Mouse (Mus musculus): ENCODE measurements around the gene Ctsd.

The Ctsd gene

DNA sequence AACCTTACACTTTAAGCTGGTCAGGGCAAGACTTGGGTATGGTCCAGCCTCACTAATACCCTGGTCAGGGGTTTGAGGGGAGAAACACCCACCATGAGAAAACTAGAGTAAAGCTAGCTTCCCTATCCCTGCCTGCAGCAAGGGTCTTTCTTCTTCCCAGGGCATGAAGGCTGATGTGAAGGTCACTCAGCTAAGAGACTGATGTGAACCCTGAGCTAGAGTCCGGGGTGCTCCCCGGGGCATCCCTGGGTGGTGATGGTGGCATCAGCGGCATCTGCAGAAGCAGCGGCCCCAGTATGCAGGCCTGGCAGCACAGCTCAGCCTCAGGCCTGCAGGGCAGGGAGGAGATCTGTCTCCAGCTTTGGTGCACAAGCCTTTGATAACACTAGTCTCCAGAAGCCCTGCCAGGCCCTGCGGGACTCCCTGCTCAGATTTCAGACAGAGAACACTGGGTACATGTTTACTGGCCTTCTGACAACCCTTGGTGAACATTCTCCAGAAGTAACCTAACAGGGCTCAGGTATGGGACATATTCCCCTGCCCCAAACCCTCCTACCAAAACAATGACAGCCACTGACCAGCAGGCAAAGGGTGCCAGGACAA lies 13.3 kb downstream of the Ctsd start:
- CTCF ChIA-PET: interaction anchor here (0.6 kb wide), 1 partner anchor 43 kb away, joined by 3 read pairs; no protein-coding TSS in a partner anchor

DNA sequence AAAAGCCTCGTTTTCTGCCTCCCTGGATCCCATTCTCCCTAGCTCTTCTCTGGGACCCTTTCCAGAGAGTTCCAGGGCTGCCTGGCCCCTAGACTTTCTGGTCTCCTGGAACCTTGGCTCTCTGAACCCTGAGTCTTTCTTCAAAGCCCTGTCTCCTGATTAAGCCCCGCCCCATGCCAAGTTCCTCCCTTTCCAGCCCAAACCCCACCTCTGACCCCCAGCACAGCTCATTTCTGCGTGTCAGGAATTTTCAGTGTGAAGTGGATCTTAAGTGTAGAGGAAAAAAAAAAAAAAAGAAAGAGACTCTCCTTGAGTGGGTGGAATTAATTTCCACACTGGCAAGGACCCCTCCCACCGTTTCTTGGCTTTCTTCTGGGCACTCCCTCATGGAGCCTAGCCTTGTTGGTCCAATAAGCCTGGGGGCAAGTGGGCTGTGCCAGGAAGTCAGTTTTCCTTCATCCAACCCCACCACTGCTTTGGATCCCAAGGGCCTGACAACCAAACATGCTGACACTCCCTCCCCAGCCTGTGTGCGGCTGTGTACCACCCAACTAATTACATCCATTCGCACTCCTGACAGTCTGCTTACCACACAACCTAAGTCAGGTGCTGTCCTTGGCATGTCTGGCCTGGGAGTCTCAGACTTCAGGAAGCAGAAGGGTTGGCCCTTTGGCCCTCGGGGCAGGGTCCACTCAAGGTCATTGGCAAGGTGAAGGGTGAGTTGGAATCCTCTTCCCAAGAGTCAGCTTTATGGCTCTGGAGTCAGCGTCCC lies 14.0 kb downstream of the Ctsd start, which contains the start of gene Ifitm10:
Gene Ifitm10 (minus strand): TSS at position 113 of the 772 bp plus-strand sequence.
- CTCF ChIA-PET: interaction anchor here (0.6 kb wide), 1 partner anchor 43 kb away, joined by 3 read pairs; no protein-coding TSS in a partner anchor

DNA sequence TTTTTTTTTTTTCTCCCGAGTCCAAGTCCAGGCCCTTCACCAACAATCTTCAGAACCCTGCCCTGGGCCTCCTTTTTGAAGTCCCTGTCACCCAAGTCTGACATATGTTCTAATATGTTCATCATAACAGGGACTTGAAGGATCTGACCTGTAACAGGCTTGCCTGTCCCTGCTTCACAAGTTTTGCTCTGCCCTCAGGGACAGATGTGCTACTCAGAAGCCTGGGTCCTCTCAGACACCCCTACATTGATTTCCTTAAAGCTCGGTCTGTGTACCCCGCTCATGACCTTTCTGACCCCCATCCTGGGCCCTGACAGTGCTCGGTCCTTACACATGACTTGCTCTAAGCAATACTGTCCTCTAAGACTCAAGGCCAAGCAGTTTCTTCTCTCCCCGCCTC lies 14.8 kb downstream of the Ctsd start:
- CTCF ChIA-PET: no interaction called here

DNA sequence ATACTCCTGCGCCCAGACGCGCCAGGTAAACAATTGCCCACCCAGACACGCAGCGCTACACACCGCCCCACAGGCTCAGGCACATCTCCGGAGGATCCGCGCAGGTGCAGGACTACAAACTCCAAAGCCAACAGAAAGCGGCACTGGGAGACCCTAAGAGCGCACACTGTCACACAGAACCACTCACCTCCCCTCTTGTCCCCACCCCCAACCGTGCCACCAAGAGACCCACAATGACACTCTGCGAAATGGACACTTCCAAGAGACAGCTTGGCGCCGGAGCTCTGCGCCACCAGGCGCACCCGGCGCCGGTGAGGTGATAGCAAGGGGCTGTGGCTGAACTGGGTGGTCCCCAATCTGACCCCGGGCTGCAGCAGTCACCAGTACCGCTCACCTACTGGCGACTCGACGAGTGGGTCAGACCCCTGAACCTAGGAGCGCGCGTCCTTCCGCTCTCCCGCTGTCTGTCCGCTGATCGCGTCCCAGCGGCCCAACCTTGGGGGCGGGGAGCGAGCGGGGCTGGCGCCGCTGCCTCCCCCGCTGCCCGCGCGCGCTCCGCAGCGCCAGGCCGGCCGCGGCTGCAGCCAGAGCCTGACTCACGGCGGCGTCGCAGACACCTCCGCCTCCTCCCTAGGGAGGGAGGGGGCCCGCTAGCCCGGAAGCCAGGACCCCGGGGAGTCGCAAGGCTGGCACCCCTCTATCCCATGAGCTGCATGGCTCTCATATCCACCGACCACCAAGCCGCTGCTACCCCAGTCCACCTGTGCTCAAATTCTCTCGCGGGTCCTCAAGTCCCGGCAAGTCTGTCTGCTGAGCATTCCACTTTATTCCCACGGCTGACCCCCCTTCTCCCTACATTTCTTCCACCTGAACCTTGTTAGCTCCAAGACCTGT lies 15.8 kb downstream of the Ctsd start:
- CTCF ChIA-PET: no interaction called here

DNA sequence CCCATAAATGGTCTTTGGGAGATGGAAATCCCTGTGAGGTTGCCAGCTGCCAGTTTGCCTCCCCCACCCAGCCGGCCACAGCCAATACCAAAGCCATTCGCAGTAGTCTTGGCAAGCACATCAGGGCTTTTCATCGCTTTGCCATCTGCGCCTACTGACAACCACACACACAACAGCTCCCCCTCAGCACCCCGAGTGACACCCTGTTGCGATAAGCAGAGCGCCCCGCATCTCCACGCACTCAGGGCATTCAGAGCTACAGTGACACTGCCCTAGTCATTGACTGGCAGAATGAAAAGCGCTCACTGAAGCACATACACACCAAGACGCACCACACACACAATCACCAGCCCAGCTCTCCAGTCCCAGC lies 16.5 kb downstream of the Ctsd start:
- CTCF ChIA-PET: no interaction called here

DNA sequence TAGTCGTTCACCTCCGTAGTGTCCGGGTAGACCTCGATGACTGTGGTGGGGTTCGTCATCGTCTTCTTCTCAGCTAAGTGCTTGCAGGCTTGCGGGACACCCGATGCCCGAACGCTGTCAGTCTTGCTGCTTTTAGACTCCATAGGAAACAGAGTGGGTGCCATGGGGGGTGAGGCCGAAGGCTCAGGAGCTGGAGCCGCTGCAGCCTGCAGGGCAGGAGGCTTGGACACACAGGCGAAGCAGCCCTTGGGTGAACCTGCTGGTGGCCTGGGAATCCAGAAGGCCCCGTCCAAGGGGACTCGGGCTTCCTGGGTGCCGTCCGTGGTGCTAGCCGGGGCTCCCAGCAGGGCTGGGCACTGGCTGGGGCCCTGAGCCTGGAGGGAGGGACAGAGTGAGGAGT lies 16.9 kb downstream of the Ctsd start:
- CTCF ChIA-PET: no interaction called here

DNA sequence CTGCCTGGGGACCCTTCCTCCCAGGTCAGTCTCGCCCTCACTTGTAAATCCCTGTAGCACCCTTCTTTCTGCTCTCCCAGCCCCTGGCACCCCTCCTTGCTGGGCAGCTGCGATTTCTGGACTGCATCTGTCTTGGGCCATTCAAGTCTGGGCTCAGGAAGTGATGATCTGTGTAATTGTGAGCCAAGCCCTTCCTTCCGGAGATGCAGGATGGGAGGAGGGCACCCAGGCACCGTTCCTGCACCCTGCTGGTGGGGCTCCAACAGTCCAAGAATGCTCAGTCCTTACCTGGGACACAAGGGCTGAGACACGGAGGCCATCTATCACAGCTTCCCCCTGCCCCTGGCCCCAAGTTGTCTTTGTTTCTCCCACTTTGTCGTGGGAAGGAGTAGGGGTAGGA lies 18.0 kb downstream of the Ctsd start:
- CTCF ChIA-PET: no interaction called here

DNA sequence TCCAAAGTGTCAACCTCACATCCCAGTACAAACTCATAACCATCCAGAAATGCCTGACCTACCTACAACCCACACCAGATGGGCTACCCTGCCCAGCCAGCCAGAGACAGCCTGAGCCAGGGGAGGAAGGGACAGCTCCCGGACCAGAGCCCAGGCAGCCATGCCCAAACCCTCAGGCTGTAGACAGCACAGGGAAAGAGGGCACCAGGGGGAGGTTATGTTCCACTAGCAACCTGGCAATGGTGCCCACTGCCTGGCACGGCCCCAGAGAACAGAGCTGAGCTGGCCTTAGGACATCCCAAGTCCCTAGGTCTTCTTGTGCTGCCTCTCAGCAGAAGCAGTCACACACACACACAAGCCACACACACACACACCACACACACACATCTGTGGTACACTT lies 19.0 kb downstream of the Ctsd start:
- CTCF ChIA-PET: no interaction called here

DNA sequence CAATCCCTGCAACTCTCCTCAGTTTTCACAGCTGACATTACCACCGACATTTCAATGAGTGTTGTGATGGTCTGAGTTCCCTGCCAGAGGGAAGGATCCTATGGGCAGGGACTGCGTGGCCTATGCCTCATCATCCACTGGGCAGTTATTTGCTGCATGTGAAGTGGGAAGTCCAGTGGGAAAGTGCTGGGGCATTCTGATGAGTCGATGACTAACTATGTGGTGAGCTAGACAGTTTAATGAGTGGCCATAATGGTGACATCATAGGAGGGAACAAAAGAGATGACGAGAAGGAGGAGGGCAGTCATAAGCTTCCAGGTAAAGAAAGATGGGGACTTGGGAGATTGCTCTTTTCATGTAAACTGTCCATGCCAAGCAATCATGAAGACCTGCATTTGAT lies 24.7 kb downstream of the Ctsd start:
- CTCF ChIA-PET: no interaction called here

DNA sequence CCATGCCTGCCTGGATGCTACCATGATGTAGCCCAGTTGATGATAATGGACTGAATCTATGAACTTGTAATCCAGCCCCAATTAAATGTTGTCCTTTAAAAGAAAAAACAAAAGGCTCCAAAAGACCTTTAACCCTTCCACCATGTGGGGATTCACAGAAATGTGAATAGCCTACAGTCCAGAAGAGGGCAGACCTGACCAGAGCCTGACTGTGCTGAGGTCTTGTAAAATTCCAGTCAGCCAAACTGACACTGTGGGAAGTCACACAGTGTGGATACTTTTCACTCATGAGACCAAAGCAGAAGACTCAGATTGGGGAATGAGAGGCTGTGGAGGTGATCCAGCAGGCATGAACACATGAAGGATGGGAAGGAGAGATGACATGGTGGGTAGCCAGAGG lies 27.1 kb downstream of the Ctsd start:
- CTCF ChIA-PET: no interaction called here

DNA sequence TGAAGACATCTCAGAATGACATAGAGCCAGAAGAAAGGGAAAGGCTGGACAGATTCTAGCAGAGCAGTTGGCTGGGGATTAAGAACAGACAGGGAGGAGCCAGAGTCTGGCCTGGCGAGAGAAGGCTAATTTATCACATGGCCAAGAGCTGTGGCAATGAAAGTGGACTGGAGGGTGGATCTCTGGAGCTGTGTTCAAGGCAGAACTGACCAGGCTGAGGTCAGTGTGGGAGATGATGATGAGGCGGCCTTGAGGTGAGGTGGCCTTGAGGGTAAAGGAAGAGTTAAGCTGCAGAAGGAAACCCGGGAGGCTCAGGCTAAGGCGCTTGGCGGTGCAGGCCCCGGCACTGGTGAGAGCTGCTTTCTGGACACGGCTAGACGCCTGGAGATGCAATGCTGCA lies 28.7 kb downstream of the Ctsd start:
- CTCF ChIA-PET: no interaction called here

DNA sequence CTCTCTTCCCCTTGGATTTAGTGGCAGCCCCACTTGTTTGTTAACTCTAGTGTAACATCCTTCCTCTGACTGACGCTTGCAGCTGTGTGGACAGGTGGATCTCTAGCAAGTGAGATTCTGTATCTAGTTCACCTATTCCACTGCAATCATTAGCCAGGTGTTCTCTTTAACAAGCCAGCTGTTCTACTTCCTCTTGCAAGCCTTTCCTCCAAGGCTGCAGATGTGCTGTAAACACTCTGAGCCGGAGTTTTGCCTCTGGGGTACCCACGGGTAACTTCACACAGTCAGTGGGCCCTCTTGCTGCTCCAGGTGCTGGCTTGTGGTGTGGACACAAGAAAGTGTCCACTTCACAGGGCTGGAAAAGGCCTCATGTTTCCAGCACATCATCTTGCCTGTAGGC lies 30.3 kb downstream of the Ctsd start:
- CTCF ChIA-PET: interaction anchor here (0.6 kb wide), 1 partner anchor 96 kb away, joined by 4 read pairs; no protein-coding TSS in a partner anchor

DNA sequence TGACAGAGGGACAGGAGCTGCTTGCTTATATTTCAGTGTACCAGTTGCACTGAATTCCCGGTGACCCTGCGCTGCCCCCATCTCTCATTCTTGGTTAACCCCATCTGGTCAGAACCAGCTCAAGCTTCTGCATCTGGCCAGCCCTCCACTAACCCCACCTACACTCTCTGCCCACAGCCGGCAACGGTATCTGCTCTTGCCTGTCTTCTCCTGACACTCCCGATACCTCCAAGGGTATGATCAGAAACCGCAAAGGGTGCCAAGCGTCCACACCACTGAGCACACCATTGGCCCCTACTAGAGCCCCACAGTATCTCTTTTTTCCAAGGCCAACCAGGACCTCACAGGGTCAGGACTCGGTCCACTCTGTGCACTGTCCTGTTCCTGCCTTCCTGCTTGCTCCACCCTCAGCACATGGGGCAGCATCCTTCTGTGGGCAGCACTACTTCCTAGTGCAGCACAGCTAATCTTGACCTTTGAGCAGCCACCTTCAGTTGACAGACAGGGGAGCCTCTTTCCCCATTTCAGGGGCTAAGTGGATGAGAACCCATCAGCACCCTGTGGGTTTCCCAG lies 33.1 kb downstream of the Ctsd start:
- CTCF ChIA-PET: no interaction called here

DNA sequence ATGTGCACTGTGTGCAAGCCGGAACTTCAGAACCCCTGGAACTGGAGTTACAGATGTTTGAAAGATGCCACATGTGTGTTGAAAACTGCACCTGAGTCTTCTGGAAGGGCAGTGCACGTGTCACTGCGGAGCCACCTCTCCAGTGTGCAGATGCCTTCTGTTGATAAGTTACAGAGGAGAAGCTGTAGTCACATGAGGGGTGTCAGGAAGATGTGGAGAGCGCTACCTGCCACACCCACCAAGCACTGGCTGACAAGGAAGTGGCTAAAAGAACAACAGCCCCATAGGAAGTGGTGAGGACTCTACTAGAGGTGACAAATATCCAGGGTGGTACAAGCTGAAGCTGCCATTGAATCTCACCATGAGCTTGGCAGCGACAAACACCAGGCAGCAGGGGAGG lies 34.0 kb downstream of the Ctsd start:
- CTCF ChIA-PET: no interaction called here

DNA sequence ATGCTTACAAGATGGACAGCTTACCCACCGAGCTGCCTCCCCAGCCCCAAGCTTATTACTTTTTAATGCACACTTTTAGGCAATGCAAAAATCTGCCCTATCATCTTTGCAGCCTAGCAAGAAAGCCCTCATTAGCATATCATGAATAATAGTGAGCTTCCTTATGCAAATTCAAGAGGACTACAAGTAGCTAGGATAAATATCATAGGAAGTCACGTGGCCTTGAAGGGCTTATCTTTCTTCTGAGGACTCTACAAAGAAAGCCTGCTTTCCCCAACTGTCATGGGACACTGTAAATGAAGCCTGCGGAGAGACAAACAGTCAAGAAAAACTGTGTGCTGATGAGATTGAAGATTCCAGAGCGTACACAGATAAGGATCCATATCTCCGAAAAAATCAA lies 36.3 kb downstream of the Ctsd start:
- CTCF ChIA-PET: no interaction called here

DNA sequence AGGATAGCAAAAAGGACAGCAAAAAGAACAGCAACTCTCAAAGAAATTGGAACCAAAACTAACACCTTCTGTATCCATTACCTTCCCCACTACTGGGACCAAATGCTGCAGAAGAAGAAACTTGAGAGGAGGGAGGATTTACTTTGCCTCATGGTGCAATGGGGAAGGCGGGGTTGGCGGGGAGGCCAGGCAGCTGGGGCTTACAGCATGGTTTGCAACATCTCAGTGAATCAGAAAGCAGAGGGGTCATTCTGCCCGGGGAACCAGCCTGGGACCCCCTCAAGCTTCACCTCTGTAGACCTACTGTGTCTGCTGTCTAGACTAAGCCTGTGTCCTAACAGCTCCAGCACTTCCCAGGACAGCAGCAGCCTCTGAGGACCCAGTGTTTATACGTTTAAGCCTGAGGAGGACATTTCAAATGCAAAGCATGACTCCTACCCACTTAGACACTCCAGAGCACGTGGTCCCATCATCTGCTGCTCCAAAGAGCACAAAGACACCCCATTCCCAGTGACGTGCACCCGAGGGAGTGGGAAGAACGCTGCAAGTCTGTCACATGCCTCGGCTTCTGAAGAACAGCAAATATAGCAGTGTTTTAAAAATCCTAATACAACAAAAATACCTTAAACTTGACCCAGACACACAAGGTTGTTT lies 38.4 kb downstream of the Ctsd start:
- CTCF ChIA-PET: no interaction called here

DNA sequence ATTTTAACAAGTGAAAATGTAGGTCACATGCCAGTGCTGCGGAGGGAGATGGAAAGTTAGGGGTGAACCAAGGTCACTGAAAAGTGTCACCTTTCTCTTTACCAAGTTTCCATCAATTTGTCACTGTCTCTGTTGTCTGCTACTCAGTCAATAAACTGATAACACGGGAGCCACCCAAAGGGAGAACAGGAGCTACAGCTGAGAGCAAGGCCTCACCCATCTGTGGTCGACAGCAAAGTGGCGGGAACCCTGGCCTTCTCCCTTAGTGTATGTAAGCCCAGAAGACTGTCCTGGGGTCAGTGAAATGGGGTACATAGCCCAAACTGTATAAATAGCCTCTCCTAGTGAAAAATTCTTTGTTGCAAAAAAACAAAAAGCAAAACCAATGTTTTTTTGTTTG lies 40.3 kb downstream of the Ctsd start:
- CTCF ChIA-PET: no interaction called here

DNA sequence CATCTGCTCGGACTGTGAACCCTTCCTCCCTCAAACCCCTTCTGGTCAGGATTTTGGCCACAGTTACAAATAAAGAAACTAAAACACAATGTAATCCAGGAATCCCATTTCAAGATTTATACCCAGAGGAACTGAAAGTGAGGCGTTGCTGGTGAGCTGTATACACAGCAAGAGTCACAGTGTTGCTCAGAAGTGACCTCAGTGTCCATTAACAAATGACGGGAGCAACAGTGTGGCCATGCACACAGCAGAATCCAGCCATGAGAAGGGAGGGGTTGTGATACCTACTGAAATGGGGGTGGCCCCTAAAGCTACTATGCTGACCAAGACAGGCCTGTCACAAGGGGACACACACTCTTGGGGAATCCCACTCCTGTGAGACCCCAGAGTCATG lies 45.6 kb downstream of the Ctsd start:
- CTCF ChIA-PET: no interaction called here

DNA sequence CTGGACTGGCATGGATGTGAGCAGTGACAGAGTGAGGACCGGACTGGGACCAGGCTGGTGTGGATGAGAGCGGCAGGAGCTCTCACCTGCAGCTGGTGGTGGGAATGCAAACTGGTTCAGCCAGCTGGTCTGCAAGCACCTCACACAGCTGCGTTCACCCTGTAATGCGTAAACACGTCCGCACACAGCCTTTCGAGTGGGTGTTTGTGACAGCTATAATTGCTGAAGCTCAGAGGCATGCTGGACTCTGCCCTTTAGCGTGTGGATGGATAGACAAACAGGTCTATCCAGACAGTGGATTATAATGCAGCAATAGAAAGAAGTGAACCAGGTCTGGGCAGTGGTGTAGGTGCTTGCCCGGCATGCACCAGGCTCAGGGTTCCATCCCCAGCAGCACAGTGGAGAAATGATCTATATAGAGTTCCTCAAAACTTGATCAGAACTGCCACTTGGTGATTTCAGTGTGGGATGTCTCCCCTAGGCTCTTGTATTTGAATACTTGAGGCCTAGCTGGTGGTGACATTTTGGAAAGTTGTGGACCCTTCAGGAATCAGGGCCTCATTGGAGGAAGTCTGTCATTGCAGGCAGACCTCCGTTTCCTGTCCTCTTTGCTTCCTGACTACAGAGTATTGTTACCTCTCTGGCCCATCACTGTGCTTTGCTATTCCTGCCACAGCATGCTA lies 46.1 kb downstream of the Ctsd start:
- CTCF ChIA-PET: no interaction called here

DNA sequence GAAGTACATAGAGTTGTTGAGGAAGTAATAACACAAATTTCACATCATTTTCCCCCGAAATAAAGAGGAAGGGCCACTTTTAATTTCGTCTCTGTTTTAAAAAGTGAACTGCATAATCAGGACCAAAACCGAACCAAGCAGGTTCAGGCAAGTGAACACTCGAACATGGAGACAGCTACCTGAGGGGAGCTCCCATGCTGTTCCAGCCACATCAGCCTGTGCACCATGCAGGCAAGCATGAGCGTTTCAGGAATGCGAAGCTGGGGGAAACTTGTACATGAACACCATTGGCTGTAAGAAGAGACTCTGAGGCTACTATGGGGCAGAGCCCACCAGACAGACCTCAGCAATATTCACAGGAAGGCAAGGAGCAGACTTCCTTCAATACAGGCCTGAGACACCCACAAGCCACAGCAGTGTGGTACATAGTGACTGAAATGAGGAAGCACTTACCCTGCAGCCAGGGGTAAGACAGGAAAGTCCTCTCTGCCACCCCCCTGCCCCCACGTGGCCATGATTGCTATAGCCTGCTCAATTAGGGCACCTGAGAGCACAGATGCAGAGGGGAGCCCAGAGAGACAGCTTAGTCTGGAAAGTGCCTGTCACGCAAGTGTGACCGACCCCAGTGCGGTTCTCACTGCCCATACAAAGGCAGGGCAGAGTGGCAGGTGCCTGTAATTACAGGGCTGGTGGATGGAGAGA lies 47.4 kb downstream of the Ctsd start:
- CTCF ChIA-PET: no interaction called here

DNA sequence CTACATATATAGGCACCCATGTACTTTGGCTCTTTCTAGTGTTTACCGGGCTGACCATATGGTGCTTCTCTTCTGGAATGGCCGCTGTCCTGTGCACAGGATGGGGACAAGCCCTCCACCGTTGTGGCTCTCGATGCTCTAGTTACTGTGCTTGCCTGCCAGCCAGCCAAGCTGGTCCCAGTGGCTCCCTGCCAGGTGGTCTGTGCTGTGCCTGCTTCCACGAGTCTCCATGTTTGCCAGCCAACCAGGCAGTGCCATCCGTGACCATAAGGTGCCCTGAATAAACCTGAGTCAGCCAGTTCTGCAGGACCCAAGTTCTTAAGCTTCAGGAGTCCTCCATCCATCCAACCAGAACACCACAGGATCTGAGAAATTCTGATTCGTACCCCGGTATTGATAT lies 52.7 kb downstream of the Ctsd start:
- CTCF ChIA-PET: interaction anchor here (1.1 to 2.3 kb wide), 4 partner anchors 74 to 105 kb away, joined by 3 to 8 read pairs (median 6); no protein-coding TSS in a partner anchor

All from spleen, embryonic (tissue).